Mouse (Mus musculus) forebrain, embryonic 12.5 days (tissue): ENCODE results near the gene Ccdc194. TPM values are rescaled to one million over a fixed set of nuclear protein-coding genes. Genes with fewer than 3 reads are reported as not detected.
"Not testable (repeated sequence)": the region's sequence is repeated elsewhere in the genome, so short reads cannot be mapped to it uniquely, and the experiment has no call there.

Source experiments
- ATAC-seq: fragments of 200-750 bp; cut with Nextera tagmentation; 2 replicates; pipeline ENCODE4 v1.8.0; 2017; ENCODE audit warnings: moderate TSS enrichment; ENCODE audit not compliant: low FRiP score
- H3K27ac ChIP-seq: fragments of 300-500 bp; sonication (generic); 2 replicates; pipeline ENCODE4 v1.5.1; 2016; ENCODE audit warnings: mild to moderate bottlenecking
- H3K27me3 ChIP-seq: fragments of 300-500 bp; sonication (generic); 2 replicates; pipeline ENCODE4 v1.6.1; 2016; ENCODE audit warnings: mild to moderate bottlenecking
- H3K36me3 ChIP-seq: fragments of 300-500 bp; sonication (generic); replicated peaks from 2 replicates; pipeline ENCODE4 v1.6.1; 2016; ENCODE audit warnings: mild to moderate bottlenecking
- H3K4me1 ChIP-seq: fragments of 300-500 bp; sonication (generic); 2 replicates; pipeline ENCODE4 v1.6.1; 2016
- H3K4me2 ChIP-seq: fragments of 300-500 bp; sonication (generic); 2 replicates; pipeline ENCODE4 v1.6.1; 2016; ENCODE audit warnings: mild to moderate bottlenecking, moderate library complexity
- H3K4me3 ChIP-seq: fragments of 300-500 bp; sonication (generic); replicated peaks from 2 replicates; pipeline ENCODE4 v1.5.1; 2016; ENCODE audit warnings: mild to moderate bottlenecking
- H3K9ac ChIP-seq: fragments of 300-500 bp; sonication (generic); 2 replicates; pipeline ENCODE4 v1.6.1; 2016; ENCODE audit warnings: mild to moderate bottlenecking
- H3K9me3 ChIP-seq: fragments of 300-500 bp; sonication (generic); 2 replicates; pipeline ENCODE4 v1.6.1; 2016
- WGBS: fragments of 180-500 bp; shearing (Covaris S2); methylation state at CpG from one replicate; pipeline ENCODE4 v1.1.7; 2016; 5-methylcytosine and 5-hydroxymethylcytosine counted together
- polyA plus RNA-seq: library from polyadenylated mRNA; unstranded; fragments of >200 nt; fragmentation: Nextera tagmentation; extraction: Ambion mirVana; gene quantifications from 2 replicates; pipeline ENCODE4 v1.2.1, GENCODE M21; 2016

The Ccdc194 gene
- polyA plus RNA-seq, 1 experiment from 2014 or later = 0.20 TPM

GRCm38 (mm10) chr8:71521634-71522033 is 3.9 kb downstream of the Ccdc194 start:
- Histone ChIP-seq H3K4me3 (no peak overlapping the region), H3K27me3 (peaks cover 50% of the 10 kb centered on the region), H3K4me2 (0 out of 2 replicates have a peak overlapping the region, but pooled peaks have one; percentile 17), H3K9me3 (no peaks in the 10 kb centered on the region), H3K27ac (no peak overlapping the region), H3K36me3 (no peaks in the 10 kb centered on the region), H3K4me1 (peaks cover 18% of the 10 kb centered on the region), H3K9ac (no peak overlapping the region)
- WGBS = 7% methylated on average over 17 of the region's 17 CpGs
- ATAC-seq = peak; percentile 82

GRCm38 (mm10) chr8:71519037-71519825 is 6.3 kb downstream of the Ccdc194 start:
- H3K27ac ChIP-seq, H3K9me3 ChIP-seq, H3K4me1 ChIP-seq, H3K4me3 ChIP-seq, H3K9ac ChIP-seq, ATAC-seq, H3K36me3 ChIP-seq, H3K4me2 ChIP-seq: not testable (repeated sequence)
- peaks cover 26% of the 10 kb centered on the region for H3K27me3 ChIP-seq
- WGBS = 48% methylated on average over 10 of the region's 10 CpGs

- H3K4me2 ChIP-seq = no peak overlapping the region
- 31% methylated on average over 6 of the region's 6 CpGs for WGBS
- no peak overlapping the region for H3K9ac ChIP-seq
- peaks cover 8% of the 10 kb centered on the region for H3K27me3 ChIP-seq
- peaks cover 5% of the 10 kb centered on the region; the same call in 1 of the 2 replicates for H3K4me1 ChIP-seq
- no peak for ATAC-seq
- H3K9me3 ChIP-seq = no peaks in the 10 kb centered on the region
- H3K4me3 ChIP-seq = no peak overlapping the region
- H3K27ac ChIP-seq = no peak overlapping the region
- H3K36me3 ChIP-seq = no peaks in the 10 kb centered on the region
These were observed 8.7 kb downstream of the Ccdc194 start for GRCm38 (mm10) chr8:71516786-71517185.

GRCm38 (mm10) chr8:71515043-71515442 is 10.5 kb downstream of the Ccdc194 start:
- no peak for ATAC-seq
- H3K9ac ChIP-seq = no peak overlapping the region
- no peak overlapping the region for H3K4me2 ChIP-seq
- 67% methylated on average over 5 of the region's 5 CpGs for WGBS
- peaks cover 5% of the 10 kb centered on the region; the same call in 1 of the 2 replicates for H3K4me1 ChIP-seq
- no peak overlapping the region for H3K4me3 ChIP-seq
- H3K36me3 ChIP-seq = no peaks in the 10 kb centered on the region
- H3K9me3 ChIP-seq = no peaks in the 10 kb centered on the region
- peaks cover 19% of the 10 kb centered on the region for H3K27me3 ChIP-seq
- H3K27ac ChIP-seq = no peak overlapping the region

GRCm38 (mm10) chr8:71513018-71513754 is 12.3 kb downstream of the Ccdc194 start:
- no peak for ATAC-seq
- Histone ChIP-seq H3K4me2 (no peak overlapping the region), H3K27ac (no peak overlapping the region), H3K36me3 (no peaks in the 10 kb centered on the region), H3K9ac (no peak overlapping the region), H3K4me1 (peaks cover 5% of the 10 kb centered on the region; the same call in 1 of the 2 replicates), H3K4me3 (no peak overlapping the region), H3K9me3 (no peaks in the 10 kb centered on the region), H3K27me3 (peaks cover 36% of the 10 kb centered on the region)
- whole genome bisulfite sequencing = 75% methylated on average over 15 of the region's 15 CpGs

GRCm38 (mm10) chr8:71511644-71512043 is 13.9 kb downstream of the Ccdc194 start, which contains the start of gene Plvap:
Gene Plvap (minus strand): TSS chr8:71511752.
- Histone ChIP-seq H3K27me3 (peaks cover 51% of the 10 kb centered on the region), H3K9me3 (no peaks in the 10 kb centered on the region), H3K4me3 (no peak within 1 kb of the TSS), H3K4me2 (no peak within 1 kb of the TSS), H3K27ac (no peak within 1 kb of the TSS), H3K36me3 (no peaks in the 10 kb centered on the region), H3K4me1 (peaks cover 12% of the 10 kb centered on the region), H3K9ac (no peak within 1 kb of the TSS)
- no peak for ATAC-seq
- WGBS = 77% methylated on average over 14 of the region's 14 CpGs

- H3K36me3 ChIP-seq = no peaks in the 10 kb centered on the region
- no peaks in the 10 kb centered on the region for H3K9me3 ChIP-seq
- no peak for ATAC-seq
- H3K4me1 ChIP-seq = peaks cover 12% of the 10 kb centered on the region
- 72% methylated on average over 2 of the region's 2 CpGs for WGBS
- H3K4me2 ChIP-seq = no peak overlapping the region
- no peak overlapping the region for H3K4me3 ChIP-seq
- H3K27me3 ChIP-seq = peaks cover 72% of the 10 kb centered on the region
- H3K9ac ChIP-seq = no peak overlapping the region
- no peak overlapping the region for H3K27ac ChIP-seq
These were observed 16.2 kb downstream of the Ccdc194 start for GRCm38 (mm10) chr8:71509316-71509715.

- H3K9ac ChIP-seq = no peak overlapping the region
- no peaks in the 10 kb centered on the region for H3K9me3 ChIP-seq
- peaks cover 73% of the 10 kb centered on the region for H3K27me3 ChIP-seq
- ATAC-seq = peak; percentile 85
- H3K27ac ChIP-seq = no peak overlapping the region
- under 1% methylated on average over 61 of the region's 61 CpGs for WGBS
- peak overlapping the region; percentile 42 for H3K4me3 ChIP-seq
- no peaks in the 10 kb centered on the region for H3K36me3 ChIP-seq
- peaks cover 12% of the 10 kb centered on the region for H3K4me1 ChIP-seq
- H3K4me2 ChIP-seq = peak overlapping the region; percentile 65
These were observed 17.9 kb downstream of the Ccdc194 start for GRCm38 (mm10) chr8:71507589-71508104.

GRCm38 (mm10) chr8:71505979-71506378 is 19.5 kb downstream of the Ccdc194 start:
- WGBS = 87% methylated on average over 4 of the region's 4 CpGs
- Histone ChIP-seq H3K9me3 (no peaks in the 10 kb centered on the region), H3K4me2 (no peak overlapping the region), H3K27me3 (peaks cover 64% of the 10 kb centered on the region), H3K27ac (no peak overlapping the region), H3K9ac (no peak overlapping the region), H3K4me1 (peaks cover 12% of the 10 kb centered on the region), H3K4me3 (no peak overlapping the region), H3K36me3 (no peaks in the 10 kb centered on the region)
- no peak for ATAC-seq

- Histone ChIP-seq H3K4me2 (no peak overlapping the region), H3K4me3 (no peak overlapping the region), H3K9ac (no peak overlapping the region), H3K9me3 (no peaks in the 10 kb centered on the region), H3K36me3 (no peaks in the 10 kb centered on the region), H3K27me3 (peaks cover 57% of the 10 kb centered on the region), H3K27ac (no peak overlapping the region), H3K4me1 (peaks cover 12% of the 10 kb centered on the region)
- no peak for ATAC-seq
- 78% methylated on average over 4 of the region's 4 CpGs for WGBS
These were observed 20.2 kb downstream of the Ccdc194 start for GRCm38 (mm10) chr8:71505326-71505725.

GRCm38 (mm10) chr8:71504349-71504748 is 21.2 kb downstream of the Ccdc194 start:
- ATAC-seq = no peak
- no peak overlapping the region for H3K27ac ChIP-seq
- H3K9ac ChIP-seq = no peak overlapping the region
- H3K4me2 ChIP-seq = no peak overlapping the region
- H3K36me3 ChIP-seq = no peaks in the 10 kb centered on the region
- no peak overlapping the region for H3K4me3 ChIP-seq
- H3K9me3 ChIP-seq = no peaks in the 10 kb centered on the region
- 91% methylated on average over 4 of the region's 4 CpGs for WGBS
- H3K27me3 ChIP-seq = peaks cover 47% of the 10 kb centered on the region
- H3K4me1 ChIP-seq = peaks cover 12% of the 10 kb centered on the region
